Mouse (Mus musculus) thymus, postnatal 10 days (tissue): ENCODE measurements around the gene Gbe1.

Experiments used
- DNase-seq, 2 experiments: peaks; one replicate each; pipeline ENCODE4 v3.0.0; 2021; ENCODE audit warnings: low spot score in 2 of 2

Gene Gbe1

DNA sequence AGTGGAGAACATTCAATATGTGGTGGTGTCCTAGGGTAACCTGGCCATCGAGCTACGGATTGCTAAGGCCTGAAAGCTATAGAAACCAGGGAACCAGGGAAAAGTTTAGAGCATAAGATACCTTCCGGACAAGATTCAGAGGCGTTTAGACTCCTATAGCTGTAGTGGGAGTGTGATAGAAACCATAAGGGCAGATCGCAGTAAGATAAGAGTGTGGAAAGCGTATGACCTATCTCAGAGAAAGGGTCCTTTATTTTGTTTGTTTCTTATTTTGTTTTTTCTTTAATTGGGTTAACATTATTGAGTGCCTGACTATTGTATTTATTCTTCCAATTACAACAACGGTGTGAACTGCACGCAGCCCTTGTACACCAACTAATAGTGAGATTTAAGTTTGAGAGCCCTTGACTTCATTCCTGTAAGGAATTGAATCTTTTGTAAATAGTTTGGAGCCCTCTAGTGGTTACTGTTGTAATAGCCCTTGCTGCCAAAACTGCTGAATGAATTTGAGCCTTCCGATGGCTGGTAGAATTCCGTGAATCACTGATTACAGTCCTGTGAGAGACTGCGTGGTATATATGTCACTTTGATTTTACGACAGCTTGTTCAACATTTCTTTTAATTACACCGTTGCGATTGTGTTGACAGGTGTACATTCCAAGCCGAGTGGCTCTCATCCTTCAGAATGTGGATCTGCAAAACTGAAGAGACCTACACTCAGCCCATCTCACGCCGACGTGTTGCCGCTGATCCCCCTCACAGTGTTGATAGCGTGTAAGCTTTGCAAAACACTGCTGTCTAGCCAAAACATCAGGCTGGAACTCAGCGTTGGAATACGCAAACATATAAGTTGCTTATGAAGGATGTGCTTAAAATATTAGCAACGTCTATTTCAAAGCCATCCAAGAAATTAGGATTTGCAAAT lies 254.9 kb downstream of the Gbe1 start:
- DNase-seq, result peak in 1 of 2 experiments; percentile 39

DNA sequence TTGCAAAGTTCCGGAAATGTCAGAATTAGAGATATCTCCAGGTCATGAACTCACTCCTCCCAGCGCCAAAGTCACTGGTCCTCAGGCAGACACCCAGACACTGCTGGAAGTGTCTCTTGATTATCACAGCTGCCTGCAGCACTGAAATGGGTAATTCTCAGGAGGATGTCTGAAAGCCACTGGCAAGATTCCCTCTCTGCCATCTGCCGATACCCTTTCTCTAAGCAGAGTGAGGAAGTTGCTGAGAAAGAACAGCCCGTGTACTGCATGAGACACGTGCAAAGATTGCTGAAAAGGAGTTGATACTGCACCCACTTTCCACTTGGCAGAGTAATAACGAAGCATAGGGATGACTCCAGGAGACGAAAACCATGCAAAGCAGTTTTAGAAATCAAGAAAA lies 272.2 kb downstream of the Gbe1 start:
- no peak for DNase-seq

DNA sequence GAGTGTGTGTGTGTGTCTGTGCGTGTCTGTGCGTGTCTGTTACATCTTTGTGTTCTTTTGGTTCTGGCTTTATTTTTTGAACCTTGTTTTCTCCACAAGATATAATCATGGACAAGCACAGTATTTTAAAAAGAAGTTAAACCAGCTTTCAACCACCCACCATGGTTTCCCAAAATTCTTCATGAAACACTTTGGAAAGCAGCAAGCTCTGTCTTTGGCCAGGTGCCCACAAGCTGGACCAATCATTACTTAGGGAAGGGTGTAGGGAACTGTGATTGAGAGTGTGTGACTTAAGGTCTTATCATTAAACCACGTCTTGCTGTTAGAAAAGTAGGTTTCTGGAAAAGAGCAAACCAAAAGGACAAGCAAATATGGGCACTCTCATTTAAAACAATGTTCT lies 288.6 kb downstream of the Gbe1 start:
- no peak for DNase-seq

DNA sequence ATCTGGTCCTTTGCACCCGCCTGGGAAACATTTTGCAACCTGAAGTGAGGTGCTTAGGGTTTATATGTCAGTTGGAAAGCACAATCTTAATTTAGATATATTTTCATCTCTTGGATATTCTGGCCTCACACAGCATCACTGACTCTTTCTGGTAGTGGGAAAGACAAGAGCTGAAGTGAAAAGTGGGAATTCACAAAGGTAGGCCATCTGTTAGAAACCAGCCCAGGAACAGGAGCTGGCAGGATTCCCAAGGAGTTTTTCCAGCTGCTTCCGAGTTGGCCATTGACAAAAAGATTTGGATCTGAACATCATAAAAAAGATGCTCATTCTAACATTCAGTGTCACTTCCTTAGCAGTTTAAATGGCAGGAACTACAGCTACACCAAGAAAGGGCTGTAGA lies 294.6 kb downstream of the Gbe1 start:
- no peak for DNase-seq

DNA sequence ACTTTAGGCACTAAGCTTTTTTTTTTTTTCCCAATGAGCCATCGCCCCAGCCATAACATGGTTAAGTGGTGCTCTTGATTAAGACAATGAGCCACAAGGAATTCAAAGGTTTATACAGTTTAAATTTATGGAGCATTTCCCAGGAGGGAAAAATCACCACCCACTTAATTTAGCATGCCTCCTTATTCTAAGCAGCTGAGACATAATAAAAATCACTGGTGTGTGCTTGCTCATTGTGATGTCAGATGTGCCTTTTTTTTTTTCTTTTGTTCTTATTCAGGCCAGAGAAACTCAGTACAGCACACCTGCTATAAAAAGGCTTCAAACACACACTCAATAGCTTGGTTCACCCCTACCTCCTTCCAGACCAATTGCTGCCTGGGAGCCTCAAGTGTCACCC lies 303.9 kb downstream of the Gbe1 start:
- DNase-seq, result no peak

DNA sequence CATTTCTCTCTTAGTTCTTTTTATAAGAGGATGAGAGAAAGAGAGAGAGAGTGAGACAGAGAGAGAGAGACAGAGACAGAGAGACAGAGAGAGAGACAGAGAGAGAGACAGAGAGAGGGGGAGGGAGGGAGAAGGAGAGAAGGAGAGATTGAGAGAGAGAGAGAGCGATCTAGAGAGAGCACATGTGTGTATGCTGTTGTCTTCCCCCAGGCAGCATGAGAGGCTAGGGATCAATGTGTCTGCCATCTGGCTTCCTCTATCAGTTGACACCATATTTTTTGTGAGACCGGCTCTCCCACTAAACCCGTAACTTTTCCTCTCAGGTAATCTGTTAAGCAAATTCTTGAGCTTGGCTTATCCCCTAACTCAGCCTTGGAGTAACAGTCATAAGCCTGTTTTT lies 304.4 kb downstream of the Gbe1 start:
- no peak for DNase-seq
